Mouse (Mus musculus): ENCODE measurements at regions not wholly inside any gene's neighbourhood (a gene's known extent, or its start where the extent isn't known, plus 50 kb on each side); places are given as distances from the start of the nearest gene placed in this dataset.

DNA sequence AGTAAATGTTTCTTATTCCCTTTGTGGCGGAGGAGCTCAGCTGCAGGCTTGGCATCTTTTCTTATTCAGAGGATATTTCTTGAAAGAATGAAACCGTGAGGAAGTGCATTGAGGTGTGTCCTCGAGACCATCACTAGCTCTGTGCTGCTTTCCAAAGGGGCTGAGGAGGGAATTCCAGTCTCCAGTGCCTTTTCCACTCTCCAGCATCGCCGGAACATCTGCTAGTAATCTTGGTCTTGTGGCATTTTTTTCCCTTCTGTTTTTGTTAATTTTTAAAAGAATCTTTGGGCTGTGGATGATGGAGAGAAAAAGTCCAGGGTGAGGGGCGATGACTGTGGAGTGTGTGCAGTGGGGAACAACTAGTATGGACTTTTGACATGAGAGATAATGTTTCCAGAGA is 395.9 kb upstream of the Klf4 start:
- H3K9ac ChIP-seq (ENCODE audit: insufficient read depth, low read depth): no peak overlapping the region
- no peak overlapping the region for H3K4me3 ChIP-seq (replicated peaks in 1 of 3; ENCODE audit: low read depth in 2 of 3, low read length in 2 of 3, poor library complexity in 1 of 3)
- no peak for DNase-seq (ENCODE audit: extremely low read depth)
- H3K4me2 ChIP-seq (ENCODE audit: insufficient read depth, low read depth, poor library complexity, severe bottlenecking): no peak overlapping the region
- H3K27ac ChIP-seq (ENCODE audit: insufficient read depth, low read depth): no peak overlapping the region
- H3K4me1 ChIP-seq (ENCODE audit: control insufficient read depth in 1 of 2, insufficient read depth in 2 of 2): no peaks in the 10 kb centered on the region
- no peaks in the 10 kb centered on the region for H3K27me3 ChIP-seq (replicated peaks)
- H3K9me3 ChIP-seq (replicated peaks; ENCODE audit: low read length): no peaks in the 10 kb centered on the region
- H3K36me3 ChIP-seq (replicated peaks in 1 of 2; ENCODE audit: control insufficient read depth in 1 of 2, insufficient read depth in 1 of 2, low read length in 1 of 2): no peaks in the 10 kb centered on the region
- no peaks in the 10 kb centered on the region for H3K79me2 ChIP-seq (replicated peaks; ENCODE audit: control insufficient read depth, extremely low read depth, insufficient read depth, poor library complexity, severe bottlenecking)
- in situ Hi-C loops (cut with MboI; ENCODE audit: low pct_ligation_motif_present, low pct_unique_long_range_greater_than_20kb, low sequenced_read_pairs): no loop called here
- TF ChIP-seq USF2 (conservative IDR thresholded peaks at IDR 0.05; ENCODE audit: low read depth, low read length) (no peak), E2F4 (IDR thresholded peaks at IDR 0.05; ENCODE audit: insufficient replicate concordance, low read depth, low read length) (no peak), MYC (IDR thresholded peaks at IDR 0.05; ENCODE audit: low read depth, low read length) (no peak), CHD1 (IDR thresholded peaks at IDR 0.05; ENCODE audit: low read depth, low read length) (no peak), POLR2AphosphoS2 (IDR thresholded peaks at IDR 0.05; ENCODE audit: low read depth, low read length) (no peak), GABPA (IDR thresholded peaks at IDR 0.05; ENCODE audit: insufficient replicate concordance, low read depth, low read length) (no peak), NRF1 (IDR thresholded peaks at IDR 0.05; ENCODE audit: low read depth, low read length) (no peak), RAD21 (IDR thresholded peaks at IDR 0.05; ENCODE audit: low read depth, low read length) (no peak), ZC3H11A (IDR thresholded peaks at IDR 0.05; ENCODE audit: low read depth, low read length) (no peak), IRF4 (IDR thresholded peaks at IDR 0.05; ENCODE audit: low read depth, low read length) (no peak), RCOR1 (conservative IDR thresholded peaks at IDR 0.05; ENCODE audit: low read depth, low read length) (no peak)
- dilution Hi-C loops (cut with MboI; ENCODE audit: extremely low pct_ligation_motif_present, extremely low pct_unique_long_range_greater_than_20kb, low sequenced_read_pairs): no loop called here

DNA sequence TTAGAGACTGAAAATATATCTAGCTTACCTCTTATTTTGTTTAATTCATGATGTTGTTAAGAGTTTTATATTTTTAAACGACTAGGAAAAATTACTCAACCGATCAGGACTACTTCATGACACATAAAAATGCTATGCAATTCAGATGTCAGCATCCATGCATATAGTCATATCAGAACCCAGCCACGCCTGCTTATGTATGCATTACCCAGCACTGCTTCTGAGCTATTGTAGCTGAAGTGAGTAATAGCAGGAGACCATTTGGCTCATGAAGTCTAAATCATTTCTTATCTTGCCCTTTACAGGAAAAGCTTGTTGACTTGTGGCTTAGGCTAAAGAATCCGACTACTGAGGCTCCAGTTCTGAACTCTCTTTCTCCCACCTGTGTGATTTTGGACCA is 395.1 kb upstream of the Klf4 start:
- Histone ChIP-seq H3K4me3 (replicated peaks in 1 of 3; ENCODE audit: low read depth in 2 of 3, low read length in 2 of 3, poor library complexity in 1 of 3) (no peak overlapping the region), H3K4me2 (ENCODE audit: insufficient read depth, low read depth, poor library complexity, severe bottlenecking) (no peak overlapping the region), H3K79me2 (replicated peaks; ENCODE audit: control insufficient read depth, extremely low read depth, insufficient read depth, poor library complexity, severe bottlenecking) (no peaks in the 10 kb centered on the region), H3K9me3 (replicated peaks; ENCODE audit: low read length) (no peaks in the 10 kb centered on the region), H3K36me3 (replicated peaks in 1 of 2; ENCODE audit: control insufficient read depth in 1 of 2, insufficient read depth in 1 of 2, low read length in 1 of 2) (no peaks in the 10 kb centered on the region), H3K27me3 (replicated peaks) (no peaks in the 10 kb centered on the region), H3K27ac (ENCODE audit: insufficient read depth, low read depth) (no peak overlapping the region), H3K4me1 (ENCODE audit: control insufficient read depth in 1 of 2, insufficient read depth in 2 of 2) (no peaks in the 10 kb centered on the region), H3K9ac (ENCODE audit: insufficient read depth, low read depth) (no peak overlapping the region)
- no peak for DNase-seq (ENCODE audit: extremely low read depth)
- dilution Hi-C loops (cut with MboI; ENCODE audit: extremely low pct_ligation_motif_present, extremely low pct_unique_long_range_greater_than_20kb, low sequenced_read_pairs) (no loop called here), in situ Hi-C loops (cut with MboI; ENCODE audit: low pct_ligation_motif_present, low pct_unique_long_range_greater_than_20kb, low sequenced_read_pairs) (no loop called here)
- TF ChIP-seq BHLHE40 (IDR thresholded peaks at IDR 0.05; ENCODE audit: low read depth, low read length): no peak

DNA sequence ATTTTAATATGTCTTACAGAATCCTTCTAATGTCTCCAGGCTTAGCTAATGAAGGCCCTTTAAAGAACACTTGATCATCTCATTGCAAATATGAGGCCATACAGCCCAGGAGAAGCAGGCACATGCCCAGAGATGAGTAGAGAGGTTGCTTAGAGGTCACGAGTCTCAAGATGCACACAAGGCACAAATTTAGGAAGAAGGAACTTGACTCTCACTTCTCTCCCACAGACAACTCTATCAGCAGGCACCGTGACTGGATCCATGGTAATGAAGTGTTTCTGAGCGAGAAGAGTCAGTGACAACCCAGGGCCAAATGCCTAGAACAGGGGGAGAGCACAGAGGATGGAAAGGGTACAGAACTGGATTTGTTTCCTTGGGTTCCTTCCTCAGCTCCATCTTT is 392.7 kb upstream of the Klf4 start:
- no peak for DNase-seq (ENCODE audit: extremely low read depth)

More for the DNA sequence above, 392.7 kb upstream of the Klf4 start:
- Histone ChIP-seq H3K9ac (ENCODE audit: insufficient read depth, low read depth) (no peak overlapping the region), H3K27ac (ENCODE audit: insufficient read depth, low read depth) (no peak overlapping the region), H3K4me2 (ENCODE audit: insufficient read depth, low read depth, poor library complexity, severe bottlenecking) (no peak overlapping the region), H3K36me3 (replicated peaks in 1 of 2; ENCODE audit: control insufficient read depth in 1 of 2, insufficient read depth in 1 of 2, low read length in 1 of 2) (no peaks in the 10 kb centered on the region), H3K27me3 (replicated peaks) (no peaks in the 10 kb centered on the region), H3K4me3 (replicated peaks in 1 of 3; ENCODE audit: low read depth in 2 of 3, low read length in 2 of 3, poor library complexity in 1 of 3) (no peak overlapping the region), H3K79me2 (replicated peaks; ENCODE audit: control insufficient read depth, extremely low read depth, insufficient read depth, poor library complexity, severe bottlenecking) (no peaks in the 10 kb centered on the region), H3K4me1 (ENCODE audit: control insufficient read depth in 1 of 2, insufficient read depth in 2 of 2) (no peaks in the 10 kb centered on the region), H3K9me3 (replicated peaks; ENCODE audit: low read length) (no peaks in the 10 kb centered on the region)
- dilution Hi-C loops (cut with MboI; ENCODE audit: extremely low pct_ligation_motif_present, extremely low pct_unique_long_range_greater_than_20kb, low sequenced_read_pairs) (no loop called here), in situ Hi-C loops (cut with MboI; ENCODE audit: low pct_ligation_motif_present, low pct_unique_long_range_greater_than_20kb, low sequenced_read_pairs) (no loop called here)
- TF ChIP-seq CHD2 (IDR thresholded peaks at IDR 0.05; ENCODE audit: low read length): no peak
- TF ChIP-seq RAD21 (IDR thresholded peaks at IDR 0.05; ENCODE audit: low read depth, low read length): no peak

Data from CH12.LX (cell line).